Mouse (Mus musculus): ENCODE measurements around the gene Sart1.

The Sart1 gene

GRCm38 (mm10) chr19:5388588-5389242 lies at the start of gene Sart1:
TSS of gene Sart1 (minus strand) at chr19:5388703.
- peak; percentile 77 for DNase-seq (ENCODE audit: low spot score)

- no peak for DNase-seq (ENCODE audit: low spot score)
Measured at GRCm38 (mm10) chr19:5433951-5434350, 45.4 kb upstream of the Sart1 start.

GRCm38 (mm10) chr19:5432992-5433852 lies 44.7 kb upstream of the Sart1 start:
- DNase-seq (ENCODE audit: low spot score) = no peak

GRCm38 (mm10) chr19:5431911-5432464 lies 43.5 kb upstream of the Sart1 start:
- DNase-seq (ENCODE audit: low spot score) = no peak

- no peak for DNase-seq (ENCODE audit: low spot score)
Measured at GRCm38 (mm10) chr19:5430408-5430807, 41.9 kb upstream of the Sart1 start.

- DNase-seq (ENCODE audit: low spot score) = no peak
Measured at GRCm38 (mm10) chr19:5429806-5430205, 41.3 kb upstream of the Sart1 start.

- DNase-seq (ENCODE audit: low spot score) = no peak
Measured at GRCm38 (mm10) chr19:5429219-5429618, 40.7 kb upstream of the Sart1 start.

- DNase-seq (ENCODE audit: low spot score) = no peak
Measured at GRCm38 (mm10) chr19:5428083-5428482, 39.6 kb upstream of the Sart1 start.

GRCm38 (mm10) chr19:5426640-5427290 lies 38.3 kb upstream of the Sart1 start:
- DNase-seq (ENCODE audit: low spot score) = no peak

GRCm38 (mm10) chr19:5425906-5426565 lies 37.5 kb upstream of the Sart1 start:
- no peak for DNase-seq (ENCODE audit: low spot score)

GRCm38 (mm10) chr19:5424782-5425741 lies 36.6 kb upstream of the Sart1 start, which contains the start of the genes Drap1 and AI837181:
TSS of gene Drap1 (minus strand) at chr19:5424979.
TSS of gene AI837181 (plus strand) at chr19:5425144.
- peak; percentile 88 for DNase-seq (ENCODE audit: low spot score)

GRCm38 (mm10) chr19:5424092-5424781 lies 35.7 kb upstream of the Sart1 start:
- DNase-seq (ENCODE audit: low spot score) = peak; percentile 54

GRCm38 (mm10) chr19:5423561-5423960 lies 35.1 kb upstream of the Sart1 start:
- no peak for DNase-seq (ENCODE audit: low spot score)

- no peak for DNase-seq (ENCODE audit: low spot score)
Measured at GRCm38 (mm10) chr19:5422895-5423443, 34.5 kb upstream of the Sart1 start.

GRCm38 (mm10) chr19:5422267-5422666 lies 33.8 kb upstream of the Sart1 start:
- DNase-seq (ENCODE audit: low spot score) = no peak

- no peak for DNase-seq (ENCODE audit: low spot score)
Measured at GRCm38 (mm10) chr19:5421784-5422183, 33.3 kb upstream of the Sart1 start.

- no peak for DNase-seq (ENCODE audit: low spot score)
Measured at GRCm38 (mm10) chr19:5420579-5420978, 32.1 kb upstream of the Sart1 start.

GRCm38 (mm10) chr19:5419630-5420029 lies 31.1 kb upstream of the Sart1 start:
- no peak for DNase-seq (ENCODE audit: low spot score)

GRCm38 (mm10) chr19:5418750-5419466 lies 30.4 kb upstream of the Sart1 start:
- DNase-seq (ENCODE audit: low spot score) = no peak

All from ovary, postnatal 10 days (tissue).